Comparison of ENCODE assay signal across 12 mouse cellular contexts in the genomic region with DNA sequence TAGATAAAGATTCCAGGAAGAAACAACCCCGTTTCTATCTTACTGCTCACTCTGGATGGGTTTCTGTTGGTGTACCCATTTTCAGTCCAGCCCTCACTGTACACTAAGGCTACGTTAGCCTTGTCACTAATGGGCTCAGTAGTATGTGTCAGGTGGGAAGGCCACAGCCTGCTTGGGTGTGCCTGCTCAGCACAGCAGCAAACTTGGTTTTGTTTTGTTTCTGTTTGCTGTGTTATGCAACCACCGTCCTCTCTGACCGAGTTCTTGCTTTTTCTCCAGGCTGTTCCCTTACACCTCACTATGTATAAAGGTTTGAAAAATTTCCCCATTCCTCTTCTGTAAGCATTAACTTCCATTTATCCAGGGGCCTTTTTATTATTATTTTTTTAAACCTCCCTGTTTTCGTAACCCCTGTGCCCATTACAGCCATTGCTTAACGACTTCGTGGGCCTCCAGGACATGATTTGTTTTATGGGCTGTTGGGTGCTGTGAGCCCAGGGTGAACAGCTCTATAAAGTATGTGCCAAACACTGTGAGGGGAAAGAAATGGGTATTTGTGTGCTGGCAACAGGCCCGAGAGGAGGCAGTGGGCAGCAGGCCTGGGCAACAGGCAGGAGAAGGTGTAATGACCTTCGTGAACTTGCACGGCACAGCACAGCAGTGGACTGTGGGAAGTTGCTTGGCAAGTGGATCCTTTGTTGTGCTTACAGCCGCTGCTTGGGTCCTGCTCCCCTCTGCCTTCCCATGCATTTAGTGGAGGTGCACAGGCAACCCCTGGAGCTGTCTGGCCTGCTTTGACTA.
DNase-seq lines count a peak whose midpoint lies in the region; ATAC-seq and TF ChIP-seq lines count a peak whose summit lies in the region.
"Had no signal": no experiment of that assay in that cellular context is flagged by ENCODE, and none has a peak within 500 bp of the region (broad histone marks: within the 10 kb centered on the region; RNA-seq: fewer than 3 reads in every experiment).

No protein-coding gene starts in this region.

- H3K36me3 ChIP-seq in hindbrain, postnatal 0 days (ENCODE audit: insufficient read depth, low read length) = no peaks in the 10 kb centered on the region
- no peaks in the 10 kb centered on the region for H3K36me3 ChIP-seq in hindbrain, embryonic 11.5 days (ENCODE audit: control insufficient read depth, insufficient read depth, low read length)
- no peaks in the 10 kb centered on the region for H3K36me3 ChIP-seq in midbrain, embryonic 11.5 days (ENCODE audit: control insufficient read depth, insufficient read depth, low read length)
- H3K36me3 ChIP-seq in thymus, adult 2 months (ENCODE audit: control insufficient read depth, insufficient read depth, low read length) = no peaks in the 10 kb centered on the region
- H3K36me3 ChIP-seq: G1E; intestine, embryonic 15.5 days; midbrain, embryonic 12.5 days had no signal

- H3K9me3 ChIP-seq in hindbrain, postnatal 0 days (ENCODE audit: low read length) = no peaks in the 10 kb centered on the region
- H3K9me3 ChIP-seq in hindbrain, embryonic 11.5 days (ENCODE audit: control insufficient read depth, low read length) = no peaks in the 10 kb centered on the region
- H3K9me3 ChIP-seq in midbrain, embryonic 11.5 days (ENCODE audit: control insufficient read depth, low read length) = no peaks in the 10 kb centered on the region
- H3K9me3 ChIP-seq: intestine, embryonic 15.5 days; midbrain, embryonic 12.5 days had no signal

- peak overlapping the region; percentile 15; the same call in 1 of the 2 replicates for H3K27ac ChIP-seq in hindbrain, postnatal 0 days
- no peak overlapping the region for H3K27ac ChIP-seq in hindbrain, embryonic 11.5 days (ENCODE audit: low read depth, low read length)
- H3K27ac ChIP-seq in midbrain, embryonic 11.5 days (ENCODE audit: low read depth, low read length) = no peak overlapping the region
- H3K27ac ChIP-seq in thymus, adult 2 months (ENCODE audit: control insufficient read depth, insufficient read depth, low read length) = no peak overlapping the region
- H3K27ac ChIP-seq: intestine, embryonic 15.5 days; midbrain, embryonic 12.5 days had no signal

- no peak for TF ChIP-seq CTCF in hindbrain, postnatal 0 days (IDR thresholded peaks at IDR 0.05; ENCODE audit: low read depth)
- no peak for TF ChIP-seq CTCF in lung, adult 2 months (IDR thresholded peaks at IDR 0.05; ENCODE audit: insufficient read depth, low read length)
- TF ChIP-seq CTCF in thymus, adult 2 months (IDR thresholded peaks at IDR 0.05; ENCODE audit: borderline replicate concordance, control insufficient read depth, extremely low read depth, insufficient read depth, low read length, poor library complexity) = no peak

- 58% methylated on average over 11 of the region's 11 CpGs for WGBS in hindbrain, postnatal 0 days
- WGBS in hindbrain, embryonic 11.5 days = 84% methylated on average over 11 of the region's 11 CpGs
- 65% methylated on average over 11 of the region's 11 CpGs for WGBS in lung, adult 2 months
- WGBS in midbrain, embryonic 11.5 days = 92% methylated on average over 11 of the region's 11 CpGs
- WGBS in thymus, adult 2 months = 96% methylated on average over 11 of the region's 11 CpGs

- H3K9ac ChIP-seq in hindbrain, postnatal 0 days (replicated peaks; ENCODE audit: low read length) = no peak overlapping the region
- no peak overlapping the region for H3K9ac ChIP-seq in hindbrain, embryonic 11.5 days (ENCODE audit: low read depth, low read length)
- no peak overlapping the region for H3K9ac ChIP-seq in midbrain, embryonic 11.5 days (ENCODE audit: low read length)
- H3K9ac ChIP-seq: intestine, embryonic 15.5 days; midbrain, embryonic 12.5 days had no signal

- no peaks in the 10 kb centered on the region for H3K27me3 ChIP-seq in hindbrain, postnatal 0 days (ENCODE audit: insufficient read depth, low read length)
- no peaks in the 10 kb centered on the region for H3K27me3 ChIP-seq in hindbrain, embryonic 11.5 days (ENCODE audit: control insufficient read depth, insufficient read depth, low read length)
- H3K27me3 ChIP-seq in midbrain, embryonic 11.5 days (ENCODE audit: control insufficient read depth, insufficient read depth, low read length) = no peaks in the 10 kb centered on the region
- no peaks in the 10 kb centered on the region for H3K27me3 ChIP-seq in thymus, adult 2 months (ENCODE audit: control insufficient read depth, insufficient read depth, low read length)
- H3K27me3 ChIP-seq: intestine, embryonic 15.5 days; midbrain, embryonic 12.5 days had no signal

- TF ChIP-seq POLR2A in lung, adult 2 months (IDR thresholded peaks at IDR 0.05; ENCODE audit: borderline replicate concordance, extremely low read depth, low read depth, low read length) = no peak
- TF ChIP-seq POLR2A in thymus, adult 2 months (IDR thresholded peaks at IDR 0.05; ENCODE audit: control insufficient read depth, extremely low read depth, insufficient read depth, low read length, poor library complexity) = no peak

- peak; percentile 35 for DNase-seq in hindbrain, postnatal 0 days (ENCODE audit: low spot score)
- no peak for DNase-seq in hindbrain, embryonic 11.5 days (ENCODE audit: low spot score)
- DNase-seq in adrenal gland, postnatal 36 days = peak; percentile 13 to 29
- peak; percentile 77 to 89 for DNase-seq in kidney, adult 8-10 months
- peak; percentile 15 for DNase-seq in lung, adult 2 months
- DNase-seq in midbrain, embryonic 11.5 days (ENCODE audit: low spot score, missing footprints) = no peak
- DNase-seq in thymus, adult 2 months = no peak
- DNase-seq: cerebellum, adult 18-20 months; spleen, adult 18-20 months had no signal

- ATAC-seq in hindbrain, postnatal 0 days = peak; percentile 33; the same call in 1 of the 2 replicates
- no peak for ATAC-seq in hindbrain, embryonic 11.5 days (ENCODE audit: low FRiP score)
- ATAC-seq in midbrain, embryonic 11.5 days (ENCODE audit: low FRiP score) = no peak
- ATAC-seq: intestine, embryonic 15.5 days had no signal

- H3K4me3 ChIP-seq in hindbrain, postnatal 0 days (ENCODE audit: low read length) = no peak overlapping the region
- no peak overlapping the region for H3K4me3 ChIP-seq in hindbrain, embryonic 11.5 days (ENCODE audit: low read depth, low read length)
- no peak overlapping the region for H3K4me3 ChIP-seq in lung, adult 2 months (replicated peaks; ENCODE audit: extremely low read depth, low read depth, low read length)
- H3K4me3 ChIP-seq in midbrain, embryonic 11.5 days (ENCODE audit: low read depth, low read length) = no peak overlapping the region
- no peak overlapping the region for H3K4me3 ChIP-seq in thymus, adult 2 months (ENCODE audit: control insufficient read depth, insufficient read depth, low read length)
- H3K4me3 ChIP-seq: intestine, embryonic 15.5 days; midbrain, embryonic 12.5 days had no signal

- H3K4me2 ChIP-seq in hindbrain, postnatal 0 days (ENCODE audit: low read depth, low read length) = no peak overlapping the region
- no peak overlapping the region for H3K4me2 ChIP-seq in hindbrain, embryonic 11.5 days (replicated peaks; ENCODE audit: low read depth, low read length)
- no peak overlapping the region for H3K4me2 ChIP-seq in midbrain, embryonic 11.5 days
- H3K4me2 ChIP-seq: intestine, embryonic 15.5 days; midbrain, embryonic 12.5 days had no signal

- no peaks in the 10 kb centered on the region for H3K4me1 ChIP-seq in hindbrain, postnatal 0 days (ENCODE audit: insufficient read depth, low read length)
- H3K4me1 ChIP-seq in hindbrain, embryonic 11.5 days (replicated peaks; ENCODE audit: control insufficient read depth, insufficient read depth, low read length) = no peaks in the 10 kb centered on the region
- 0 out of 2 replicates have a peak, but pooled peaks cover 4% of the 10 kb centered on the region for H3K4me1 ChIP-seq in lung, adult 2 months (ENCODE audit: control insufficient read depth, insufficient read depth, low read length)
- H3K4me1 ChIP-seq in midbrain, embryonic 11.5 days (ENCODE audit: control insufficient read depth, insufficient read depth, low read length) = no peaks in the 10 kb centered on the region
- H3K4me1 ChIP-seq in thymus, adult 2 months (replicated peaks; ENCODE audit: control insufficient read depth, insufficient read depth, low read length) = no peaks in the 10 kb centered on the region
- H3K4me1 ChIP-seq: midbrain, embryonic 12.5 days had no signal

Comparison
In these comparisons a context has a peak if more than half of its experiments do, and no peak if none do; other contexts are left out.
1. DNase-seq: peak in hindbrain, postnatal 0 days (single experiment), adrenal gland, postnatal 36 days (2 of 2), kidney, adult 8-10 months (2 of 2) and lung, adult 2 months (single experiment); none in hindbrain, embryonic 11.5 days (single experiment), midbrain, embryonic 11.5 days (single experiment) and thymus, adult 2 months (single experiment).